Mouse (Mus musculus) lung, adult 2 months (tissue): Measurements from ENCODE around the gene Homer3. TPM values are rescaled to one million over a fixed set of nuclear protein-coding genes. Genes with fewer than 3 reads are reported as not detected.

Experiments
- DNase-seq: peaks from one replicate; pipeline ENCODE4 v3.0.0; 2022
- H3K4me1 ChIP-seq: fragments of 200-500 bp; 2 replicates; pipeline ENCODE4 v1.6.1; 2011; ENCODE audit warnings: low read length; ENCODE audit not compliant: control insufficient read depth, insufficient read depth
- H3K4me3 ChIP-seq: fragments of 200-500 bp; replicated peaks from 2 replicates; pipeline ENCODE3; 2011; ENCODE audit warnings: low read depth, mild to moderate bottlenecking, control low read depth, low read length; ENCODE audit errors: extremely low read depth
- CTCF ChIP-seq: fragments of 200-500 bp; IDR thresholded peaks from 2 replicates; pipeline ENCODE4 v1.5.1; 2011; ENCODE audit warnings: mild to moderate bottlenecking, low read length, control low read depth; ENCODE audit not compliant: insufficient read depth
- POLR2A ChIP-seq: fragments of 200-500 bp; IDR thresholded peaks from 2 replicates; pipeline ENCODE4 v1.6.1; 2011; ENCODE audit warnings: low read depth, mild to moderate bottlenecking, control low read depth, low read length, borderline replicate concordance; ENCODE audit errors: extremely low read depth
- WGBS: fragments of 180-500 bp; shearing (Covaris S2); methylation state at CpG from one replicate; pipeline ENCODE4 v1.1.7; 2018; 5-methylcytosine and 5-hydroxymethylcytosine counted together
- polyA plus RNA-seq: library from polyadenylated mRNA; depleted of rRNA; stranded (reverse); fragments of >200 nt; gene quantifications from 2 replicates; pipeline ENCODE4 v1.2.3, GENCODE M21; 2012

The Homer3 gene
- polyA plus RNA-seq, 1 experiment = 75.0 TPM

- H3K4me3 ChIP-seq = no peak overlapping the region
- no peak for TF ChIP-seq CTCF
- 40% methylated on average over 5 of the region's 5 CpGs for WGBS
- DNase-seq = no peak
- peaks cover 9% of the 10 kb centered on the region for H3K4me1 ChIP-seq
These were observed 24.0 kb upstream of the Homer3 start for GRCm38 (mm10) chr8:70258600-70258999.

DNA sequence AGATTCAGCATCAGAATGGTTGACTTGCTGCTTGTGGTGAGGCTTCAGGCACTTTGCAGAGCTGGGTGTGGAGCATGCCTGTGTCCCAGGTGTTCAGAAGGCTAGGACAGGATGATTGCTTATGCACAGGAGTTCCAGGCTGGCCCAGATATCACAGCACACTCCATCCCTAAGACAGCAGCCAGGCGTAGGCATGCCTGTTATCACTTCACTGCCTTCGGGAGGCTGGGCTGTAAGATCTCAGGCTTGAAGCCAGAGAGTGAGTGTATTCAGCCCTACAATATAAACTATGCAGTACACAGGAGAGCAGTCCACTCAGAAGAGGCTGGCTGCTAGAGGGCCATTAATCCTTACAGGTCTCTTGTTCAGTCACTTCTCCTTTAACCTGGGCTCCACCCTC is 23.6 kb upstream of the Homer3 start:
- Histone ChIP-seq H3K4me3 (no peak overlapping the region), H3K4me1 (peaks cover 9% of the 10 kb centered on the region)
- no peak for DNase-seq
- WGBS = 46% methylated on average over 2 of the region's 2 CpGs
- TF ChIP-seq POLR2A = no peak
- TF ChIP-seq CTCF = no peak

- Histone ChIP-seq H3K4me1 (no peaks in the 10 kb centered on the region; the same call in 1 of the 2 replicates), H3K4me3 (no peak overlapping the region)
- 73% methylated on average over 3 of the region's 3 CpGs for WGBS
- DNase-seq = no peak
- no peak for TF ChIP-seq POLR2A
- no peak for TF ChIP-seq CTCF
These were observed 15.0 kb upstream of the Homer3 start for GRCm38 (mm10) chr8:70267674-70268073.

DNA sequence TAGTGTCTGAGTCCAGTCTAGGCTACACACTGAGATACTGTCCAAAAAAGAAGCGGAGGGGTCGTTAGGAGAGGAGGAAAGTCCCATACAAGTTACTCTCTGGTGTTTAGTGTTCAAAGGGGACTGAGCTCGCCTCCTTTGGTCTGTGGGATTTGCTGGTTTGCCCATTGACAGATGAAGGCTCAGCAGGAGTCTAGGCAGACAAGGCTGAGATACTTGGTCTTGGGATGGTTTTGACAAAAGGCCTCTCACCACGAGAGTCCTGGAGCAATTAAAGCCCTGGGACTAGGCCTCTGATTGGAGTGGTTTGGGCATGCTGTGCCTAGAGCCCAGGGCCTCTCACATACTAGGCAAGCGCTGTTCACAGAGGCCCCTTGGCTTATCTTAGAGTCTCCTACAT is 14.3 kb upstream of the Homer3 start:
- no peak for DNase-seq
- TF ChIP-seq POLR2A = no peak
- no peak for TF ChIP-seq CTCF
- peaks cover 4% of the 10 kb centered on the region; the same call in 1 of the 2 replicates for H3K4me1 ChIP-seq
- 62% methylated on average over 5 of the region's 5 CpGs for WGBS
- H3K4me3 ChIP-seq = no peak overlapping the region

GRCm38 (mm10) chr8:70268799-70269565 is 13.6 kb upstream of the Homer3 start:
- 19% methylated on average over 11 of the region's 11 CpGs for WGBS
- TF ChIP-seq POLR2A = no peak
- peak; percentile 72 for TF ChIP-seq CTCF
- Histone ChIP-seq H3K4me3 (no peak overlapping the region), H3K4me1 (peaks cover 6% of the 10 kb centered on the region; the same call in 1 of the 2 replicates)
- no peak for DNase-seq

- no peak for TF ChIP-seq CTCF
- no peak for TF ChIP-seq POLR2A
- no peak for DNase-seq
- 23% methylated on average over 3 of the region's 3 CpGs for WGBS
- H3K4me1 ChIP-seq = peaks cover 14% of the 10 kb centered on the region
- no peak overlapping the region for H3K4me3 ChIP-seq
These were observed 9.7 kb upstream of the Homer3 start for GRCm38 (mm10) chr8:70272949-70273348.

- TF ChIP-seq POLR2A = no peak
- TF ChIP-seq CTCF = no peak
- DNase-seq = no peak
- H3K4me1 ChIP-seq = peaks cover 14% of the 10 kb centered on the region
- H3K4me3 ChIP-seq = no peak overlapping the region
These were observed 8.3 kb upstream of the Homer3 start for GRCm38 (mm10) chr8:70274350-70274749.

- H3K4me1 ChIP-seq = peaks cover 14% of the 10 kb centered on the region
- H3K4me3 ChIP-seq = no peak overlapping the region
- DNase-seq = no peak
- WGBS = 65% methylated on average over 3 of the region's 3 CpGs
- TF ChIP-seq POLR2A = no peak
- TF ChIP-seq CTCF = no peak
These were observed 6.2 kb upstream of the Homer3 start for GRCm38 (mm10) chr8:70276476-70276875.

DNA sequence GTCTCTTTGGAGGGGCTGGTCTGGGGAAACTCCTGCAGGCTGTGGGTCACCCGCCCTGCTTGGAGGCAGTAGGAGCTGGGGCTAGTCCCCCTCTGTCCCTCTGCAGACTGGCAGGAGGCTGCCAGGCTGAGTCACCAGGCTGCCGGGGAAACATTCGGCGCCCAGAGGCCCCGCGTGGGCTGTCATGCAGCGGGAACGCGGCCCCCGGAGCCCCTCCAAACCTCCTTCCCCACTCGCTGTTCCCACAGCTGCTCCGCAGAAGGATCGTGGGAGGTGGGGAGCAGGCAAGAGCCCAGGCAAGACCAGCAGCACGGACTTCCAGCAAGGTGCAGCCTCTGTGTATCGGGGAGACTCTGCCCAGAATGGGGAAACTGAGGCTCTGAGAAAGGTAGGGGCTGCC is 4.5 kb upstream of the Homer3 start:
- no peak overlapping the region for H3K4me3 ChIP-seq
- no peak for TF ChIP-seq POLR2A
- WGBS = 48% methylated on average over 15 of the region's 15 CpGs

GRCm38 (mm10) chr8:70279266-70279665 is 3.4 kb upstream of the Homer3 start:
- WGBS = 43% methylated on average over 8 of the region's 8 CpGs
- Histone ChIP-seq H3K4me3 (no peak overlapping the region), H3K4me1 (peaks cover 15% of the 10 kb centered on the region)
- DNase-seq = no peak
- TF ChIP-seq CTCF (no peak), POLR2A (no peak)

More for the DNA sequence above, 4.5 kb upstream of the Homer3 start:
- no peak for DNase-seq
- H3K4me1 ChIP-seq = peaks cover 16% of the 10 kb centered on the region
